Mouse (Mus musculus) heart, adult 8-10 months (tissue): ENCODE results near the gene C1galt1. TPM values are rescaled to one million over a fixed set of nuclear protein-coding genes. Genes with fewer than 3 reads are reported as not detected.

ENCODE experiments used
- DNase-seq: peaks from one replicate; pipeline ENCODE4 v3.0.0; 2022; ENCODE audit warnings: low spot score
- total RNA-seq, 4 experiments: library from RNA; stranded (reverse); gene quantifications; 2 replicates each; pipeline ENCODE4 v1.2.4; 2022

The C1galt1 gene
- total RNA-seq, 4 experiments from 2014 or later: 13.2 to 14.7 (median 13.7) TPM

GRCm38 (mm10) chr6:7859161-7859560 is 14.5 kb downstream of the C1galt1 start:
- DNase-seq: peak; percentile 45

- no peak for DNase-seq
These were observed 16.4 kb downstream of the C1galt1 start for GRCm38 (mm10) chr6:7861033-7861432.

GRCm38 (mm10) chr6:7863354-7863753 is 18.7 kb downstream of the C1galt1 start:
- peak; percentile 31 for DNase-seq

- no peak for DNase-seq
These were observed 32.2 kb downstream of the C1galt1 start for GRCm38 (mm10) chr6:7876836-7877235.

GRCm38 (mm10) chr6:7881595-7882128 is 37.0 kb downstream of the C1galt1 start:
- DNase-seq: no peak

- DNase-seq: peak; percentile 66
These were observed 37.9 kb downstream of the C1galt1 start for GRCm38 (mm10) chr6:7882520-7882919.

GRCm38 (mm10) chr6:7885994-7886684 is 41.5 kb downstream of the C1galt1 start:
- no peak for DNase-seq

- DNase-seq: no peak
These were observed 42.0 kb downstream of the C1galt1 start for GRCm38 (mm10) chr6:7886685-7887004.

GRCm38 (mm10) chr6:7896339-7896738 is 51.7 kb downstream of the C1galt1 start:
- no peak for DNase-seq

GRCm38 (mm10) chr6:7912015-7912414 is 67.4 kb downstream of the C1galt1 start:
- no peak for DNase-seq

Other genes with a start within 250 kb of the C1galt1 start
- 1 to 10 TPM; 2.6 to 5.2 (median 3.2) TPM for gene Asns, start 151.6 kb upstream of the C1galt1 start, total RNA-seq